Mouse (Mus musculus) ES-E14 (cell line): Measurements from ENCODE around the gene Ralgps1. TPM values are rescaled to one million over a fixed set of nuclear protein-coding genes. Genes with fewer than 3 reads are reported as not detected.

Experiments used
- DNase-seq: peaks from one replicate; pipeline ENCODE4 v3.0.0-alpha.2; 2013; ENCODE audit warnings: low read depth, low spot score
- H3K27ac ChIP-seq: 2 replicates; pipeline ENCODE4 v1.5.1; 2012; ENCODE audit warnings: low read depth, mild to moderate bottlenecking, low read length, moderate library complexity, mixed read lengths; ENCODE audit not compliant: poor library complexity, insufficient read depth, severe bottlenecking
- H3K36me3 ChIP-seq: 2 replicates; pipeline ENCODE4 v1.6.1; 2012; ENCODE audit warnings: mild to moderate bottlenecking, low read length, moderate library complexity, mixed read lengths; ENCODE audit not compliant: control insufficient read depth, poor library complexity, insufficient read depth, severe bottlenecking
- H3K4me1 ChIP-seq, 2 experiments: fragments of 150-350 bp in 1 of 2; sonication (generic) in 1 of 2; 2 replicates each; pipeline ENCODE4 v1.6.1; 2012; ENCODE audit warnings: low read length in 2 of 2, mild to moderate bottlenecking in 1 of 2, mixed read lengths in 1 of 2; ENCODE audit not compliant: control insufficient read depth in 2 of 2, insufficient read depth in 2 of 2, poor library complexity in 1 of 2
- H3K4me3 ChIP-seq, 2 experiments: fragments of 150-350 bp in 1 of 2; sonication (generic) in 1 of 2; 2 replicates each; pipeline ENCODE4 v1.5.1; 2012; ENCODE audit warnings: low read length in 2 of 2, low read depth in 1 of 2, mild to moderate bottlenecking in 1 of 2, mixed read lengths in 1 of 2; ENCODE audit not compliant: insufficient read depth in 1 of 2, poor library complexity in 1 of 2, severe bottlenecking in 1 of 2
- H3K9ac ChIP-seq: 2 replicates; pipeline ENCODE4 v1.6.1; 2012; ENCODE audit warnings: low read depth, mild to moderate bottlenecking, low read length, mixed read lengths; ENCODE audit not compliant: poor library complexity, insufficient read depth, severe bottlenecking
- H3K9me3 ChIP-seq: fragments of 150-350 bp; sonication (generic); 2 replicates; pipeline ENCODE4 v1.6.1; 2012; ENCODE audit warnings: low read depth, mild to moderate bottlenecking, low read length; ENCODE audit not compliant: control insufficient read depth, insufficient read depth
- CHD2 ChIP-seq: IDR thresholded peaks from 2 replicates; pipeline ENCODE4 v1.6.1; 2014; ENCODE audit warnings: mild to moderate bottlenecking, low read depth, low read length, inconsistent platforms
- HCFC1 ChIP-seq: IDR thresholded peaks from 2 replicates; pipeline ENCODE4 v1.6.1; 2012; ENCODE audit warnings: low read length, inconsistent platforms, borderline replicate concordance; ENCODE audit not compliant: insufficient read depth
- MAFK ChIP-seq: IDR thresholded peaks from 2 replicates; pipeline ENCODE4 v1.6.1; 2014; ENCODE audit warnings: mild to moderate bottlenecking, low read depth, low read length, inconsistent platforms; ENCODE audit not compliant: insufficient read depth
- ZC3H11A ChIP-seq: IDR thresholded peaks from 2 replicates; pipeline ENCODE4 v1.6.1; 2012; ENCODE audit warnings: low read depth, mild to moderate bottlenecking, inconsistent platforms, low read length, borderline replicate concordance
- ZNF384 ChIP-seq: IDR thresholded peaks from 2 replicates; pipeline ENCODE4 v1.6.1; 2012; ENCODE audit warnings: low read depth, low read length, inconsistent platforms
- in situ Hi-C, 2 experiments: fragments of 600-800 bp; cut with MboI; formaldehyde crosslinking; loops; one replicate each; pipeline ENCODE4 v1.15.1; 2025; ENCODE audit warnings: low sequenced_read_pairs in 2 of 2, inconsistent platforms in 1 of 2; ENCODE audit not compliant: unreplicated experiment in 2 of 2
- total RNA-seq: library from RNA; depleted of rRNA; stranded (reverse); fragments of 300-350 nt; gene quantifications from 2 replicates; pipeline ENCODE4 v1.2.3, GENCODE M21; 2012

Ralgps1 gene
- total RNA-seq, 1 experiment: 5.4 TPM

DNA sequence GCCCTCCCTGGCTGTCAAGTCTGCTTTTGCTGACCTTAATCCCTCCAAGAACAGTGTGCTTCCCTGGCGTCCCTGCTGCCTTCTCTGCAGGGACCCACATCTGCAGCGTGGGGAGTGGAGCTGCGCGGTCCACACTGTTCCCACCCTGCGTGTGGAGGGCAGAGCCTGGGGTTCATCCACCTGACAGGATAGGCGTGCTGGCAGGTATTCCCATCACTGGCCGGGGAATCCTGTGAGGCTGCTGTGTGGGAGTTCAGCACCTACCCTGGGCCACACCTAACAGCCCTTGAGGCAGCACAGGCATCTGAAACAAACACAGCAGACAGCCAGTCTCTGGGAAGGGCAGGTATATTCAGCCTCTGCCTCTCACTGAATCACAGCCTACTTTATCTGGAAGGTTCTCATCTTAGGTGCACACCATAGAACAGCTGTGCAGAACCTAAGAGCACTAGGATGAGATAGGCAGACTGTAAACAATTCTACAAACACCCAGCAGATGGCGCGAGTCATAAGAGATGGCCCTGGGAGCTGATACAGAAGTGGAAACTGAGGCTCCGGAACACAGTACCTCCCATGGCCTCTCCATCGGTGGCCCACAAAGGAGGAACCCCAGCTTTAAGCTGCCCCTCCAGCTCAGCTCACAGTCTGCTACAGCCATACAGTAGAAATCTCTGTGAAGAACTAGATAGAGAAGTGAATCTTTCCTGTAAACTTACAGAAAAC, 152.2 kb downstream of the Ralgps1 start:
- TF ChIP-seq CHD2: no peak
- TF ChIP-seq ZC3H11A: no peak
- TF ChIP-seq ZNF384: no peak
- no peak for TF ChIP-seq HCFC1
- no peak for TF ChIP-seq MAFK

DNA sequence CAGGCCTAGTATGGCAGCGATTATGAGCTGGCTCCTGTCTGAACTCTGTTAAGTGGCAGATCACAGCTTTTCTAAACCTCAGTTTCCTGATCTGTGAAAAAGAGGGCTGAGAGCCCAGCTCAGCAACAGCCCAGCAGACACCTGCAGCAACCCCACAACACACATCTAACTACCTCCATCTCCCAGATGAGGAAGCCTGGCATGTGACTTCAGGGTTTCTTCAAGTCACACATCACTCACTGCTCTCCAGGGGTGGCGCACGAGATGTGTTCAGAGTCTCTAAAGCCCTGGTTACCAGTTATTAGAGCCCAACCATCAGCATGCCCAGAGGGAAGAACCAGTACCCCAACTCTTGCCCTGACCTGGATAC, 153.9 kb downstream of the Ralgps1 start:
- H3K4me3 ChIP-seq: no peak overlapping the region
- no peak for DNase-seq
- TF ChIP-seq MAFK (no peak), HCFC1 (no peak)
- H3K4me1 ChIP-seq: peaks cover 4 to 8% of the 10 kb centered on the region in 2 experiments; a peak in 2 of 4 replicates
- H3K27ac ChIP-seq: no peak overlapping the region
- H3K36me3 ChIP-seq: no peaks in the 10 kb centered on the region
- H3K9ac ChIP-seq: no peak overlapping the region
- H3K9me3 ChIP-seq: no peaks in the 10 kb centered on the region
- in situ Hi-C loops: no loop called here

More for the DNA sequence above, 152.2 kb downstream of the Ralgps1 start:
- Histone ChIP-seq H3K4me1 (peaks cover 4 to 8% of the 10 kb centered on the region in 2 experiments; a peak in 2 of 4 replicates), H3K9ac (no peak overlapping the region), H3K4me3 (no peak overlapping the region), H3K9me3 (no peaks in the 10 kb centered on the region), H3K27ac (no peak overlapping the region), H3K36me3 (no peaks in the 10 kb centered on the region)
- no peak for DNase-seq
- in situ Hi-C loops: no loop called here

DNA sequence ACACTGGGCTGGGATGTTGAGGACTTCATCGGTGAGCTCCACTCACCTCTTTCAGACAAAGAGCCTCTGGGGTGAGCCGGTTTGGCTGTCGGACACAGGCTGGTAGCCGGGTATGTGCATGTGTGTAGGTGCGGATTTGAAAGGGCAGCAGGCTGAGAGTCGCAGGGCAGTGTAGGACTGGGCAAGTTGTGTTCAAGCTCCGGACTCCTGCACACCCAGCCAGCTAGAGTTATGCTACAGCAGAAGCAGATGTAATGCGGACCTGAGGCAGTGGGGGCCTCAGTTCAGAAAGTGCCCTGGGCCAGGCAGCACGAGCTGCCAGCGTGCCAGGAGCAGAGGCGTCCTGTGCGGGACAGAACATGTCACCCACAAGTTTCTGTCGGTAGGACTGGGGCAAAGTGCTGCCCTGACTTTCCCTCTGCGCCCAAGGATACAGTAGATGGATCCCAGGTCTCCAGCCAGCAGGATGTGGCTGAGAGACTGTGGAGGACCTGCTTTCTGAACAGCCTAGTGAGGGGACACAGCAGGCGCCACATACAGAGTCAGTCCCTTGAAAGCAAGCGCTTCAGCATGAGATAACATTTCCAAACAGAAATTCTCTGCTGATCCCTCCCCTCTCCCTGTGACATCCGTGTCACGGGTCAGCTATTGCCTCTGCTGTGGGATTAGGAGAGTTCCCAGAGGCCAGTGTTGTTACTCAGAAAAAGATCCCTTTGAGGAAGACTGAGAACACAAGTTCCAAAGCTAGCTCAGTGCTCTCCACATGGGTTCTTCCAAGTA, 154.5 kb downstream of the Ralgps1 start:
- Histone ChIP-seq H3K9ac (peak overlapping the region; percentile 42), H3K36me3 (no peaks in the 10 kb centered on the region), H3K9me3 (no peaks in the 10 kb centered on the region), H3K27ac (no peak overlapping the region), H3K4me1 (peaks cover 4 to 8% of the 10 kb centered on the region in 2 experiments; a peak in 2 of 4 replicates), H3K4me3 (peak overlapping the region; percentile 38 to 58)
- no peak for DNase-seq
- in situ Hi-C loops: no loop called here
- no peak for TF ChIP-seq HCFC1
- TF ChIP-seq CHD2: no peak
- TF ChIP-seq MAFK: no peak
- TF ChIP-seq ZC3H11A: no peak
- no peak for TF ChIP-seq ZNF384

- DNase-seq: peak; percentile 68
- no peak within 1 kb of the TSS for H3K27ac ChIP-seq
- no peaks in the 10 kb centered on the region for H3K36me3 ChIP-seq
- peak within 1 kb of the TSS; percentile 42 for H3K9ac ChIP-seq
- H3K4me1 ChIP-seq: peaks cover 4 to 8% of the 10 kb centered on the region in 2 experiments; a peak in 2 of 4 replicates
- in situ Hi-C loops: no loop called here
- peak within 1 kb of the TSS; percentile 38 to 58 for H3K4me3 ChIP-seq
- TF ChIP-seq ZC3H11A (no peak), ZNF384 (no peak)
- H3K9me3 ChIP-seq: no peaks in the 10 kb centered on the region
These were observed 155.4 kb downstream of the Ralgps1 start, which contains the start of gene Angptl2 for GRCm38 (mm10) chr2:33215700-33216509. Gene Angptl2 (plus strand): TSS chr2:33216069.
